Mouse (Mus musculus): ENCODE measurements around the gene Uck1.
A peak's percentile ranks its signal among the peaks of the same experiment; 100 is the strongest.

DNA sequence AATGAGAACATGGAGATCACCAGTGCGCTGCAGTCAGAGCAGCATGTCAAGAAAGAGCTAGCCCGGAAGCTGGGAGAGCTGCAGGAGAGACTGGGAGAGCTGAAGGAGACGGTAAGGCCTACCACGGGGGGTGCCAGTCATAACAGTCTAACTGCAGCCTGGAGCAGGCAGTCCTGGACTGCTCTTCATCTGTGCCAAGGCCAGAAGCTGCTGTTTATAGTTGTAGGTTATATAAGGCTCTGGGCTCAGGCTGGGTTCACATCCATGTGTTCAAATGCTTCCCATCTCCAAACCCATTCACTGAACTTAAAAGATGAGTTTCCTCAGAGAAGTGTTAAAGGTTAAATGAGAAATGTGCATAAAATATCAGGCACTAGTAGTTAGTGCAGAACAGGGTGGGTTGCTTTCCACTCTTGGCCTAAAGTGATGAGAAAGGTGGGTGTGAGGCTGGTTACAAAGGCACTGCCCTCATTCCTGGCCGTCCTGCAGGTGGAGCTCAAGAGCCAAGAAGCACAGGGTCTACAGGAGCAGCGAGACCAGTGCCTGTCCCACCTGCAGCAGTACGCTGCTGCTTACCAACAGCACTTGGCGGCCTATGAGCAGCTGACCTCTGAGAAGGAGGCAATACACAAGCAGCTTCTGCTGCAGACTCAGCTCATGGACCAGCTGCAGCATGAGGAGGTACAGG is 44.3 kb upstream of the Uck1 start:
- TF ChIP-seq POLR2AphosphoS2 (IDR thresholded peaks at IDR 0.05; ENCODE audit: insufficient read length, low read depth) (peak; percentile 20), MAX (IDR thresholded peaks at IDR 0.05; ENCODE audit: low read depth) (no peak), POLR2A (IDR thresholded peaks at IDR 0.05; ENCODE audit: insufficient read length, low read depth) (no peak), REST (IDR thresholded peaks at IDR 0.05; ENCODE audit: insufficient read depth, insufficient read length) (no peak), MYOG (IDR thresholded peaks at IDR 0.05; ENCODE audit: control insufficient read depth in 1 of 3, insufficient read depth in 1 of 3, insufficient read length in 2 of 3, low read depth in 2 of 3) (no peak), TCF12 (IDR thresholded peaks at IDR 0.05; ENCODE audit: insufficient read depth, poor library complexity, severe bottlenecking) (no peak), MYOD1 (IDR thresholded peaks at IDR 0.05; ENCODE audit: control insufficient read depth in 1 of 3, insufficient read length in 2 of 3, low read depth in 2 of 3) (no peak), E2F4 (IDR thresholded peaks at IDR 0.05; ENCODE audit: insufficient read depth) (no peak), CEBPB (IDR thresholded peaks at IDR 0.05; ENCODE audit: insufficient read depth, poor library complexity, severe bottlenecking) (no peak)

All from myocyte (in vitro differentiated cells).